Mouse (Mus musculus) liver, embryonic 11.5 days (tissue): ENCODE data around the gene Zfp592. TPM values are rescaled to one million over a fixed set of nuclear protein-coding genes. Genes with fewer than 3 reads are reported as not detected.
A peak's percentile ranks its signal among the peaks of the same experiment; 100 is the strongest.

ENCODE experiments used
- ATAC-seq: fragments of 200-750 bp; cut with Nextera tagmentation; replicated peaks from 2 replicates; pipeline ENCODE4 v1.8.0; 2017; ENCODE audit warnings: moderate number of reproducible peaks, mild to moderate bottlenecking, moderate TSS enrichment, moderate library complexity; ENCODE audit not compliant: low FRiP score
- DNase-seq: peaks from one replicate; pipeline ENCODE4 v3.0.0-alpha.2; 2017; ENCODE audit warnings: low spot score
- H3K27ac ChIP-seq: fragments of 300-500 bp; sonication (generic); 2 replicates; pipeline ENCODE4 v1.5.1; 2014; ENCODE audit warnings: mild to moderate bottlenecking, low read depth, low read length, control low read depth
- H3K27me3 ChIP-seq: fragments of 300-500 bp; sonication (generic); replicated peaks from 2 replicates; pipeline ENCODE4 v1.6.1; 2014; ENCODE audit warnings: low read length, mixed read lengths; ENCODE audit not compliant: control insufficient read depth, insufficient read depth
- H3K36me3 ChIP-seq: fragments of 300-500 bp; sonication (generic); 2 replicates; pipeline ENCODE4 v1.6.1; 2014; ENCODE audit warnings: mild to moderate bottlenecking, low read length, moderate library complexity, mixed read lengths; ENCODE audit not compliant: control insufficient read depth, insufficient read depth
- H3K4me1 ChIP-seq: fragments of 300-500 bp; sonication (generic); replicated peaks from 2 replicates; pipeline ENCODE4 v1.6.1; 2014; ENCODE audit warnings: low read length, mixed read lengths; ENCODE audit not compliant: control insufficient read depth, insufficient read depth
- H3K4me2 ChIP-seq: fragments of 300-500 bp; sonication (generic); 2 replicates; pipeline ENCODE4 v1.6.1; 2014; ENCODE audit warnings: mild to moderate bottlenecking, control low read depth, moderate library complexity
- H3K4me3 ChIP-seq: fragments of 300-500 bp; sonication (generic); 2 replicates; pipeline ENCODE4 v1.5.1; 2014; ENCODE audit warnings: low read depth, low read length, control low read depth
- H3K9ac ChIP-seq: fragments of 300-500 bp; sonication (generic); 2 replicates; pipeline ENCODE4 v1.6.1; 2014; ENCODE audit warnings: low read depth, low read length, control low read depth
- H3K9me3 ChIP-seq: fragments of 300-500 bp; sonication (generic); 2 replicates; pipeline ENCODE4 v1.6.1; 2016; ENCODE audit warnings: low read length, inconsistent platforms, mixed read lengths; ENCODE audit not compliant: control insufficient read depth
- WGBS: fragments of 180-500 bp; shearing (Covaris S2); extraction: QIAGEN DNeasy Blood & Tissue Kit; methylation state at CpG from one replicate; pipeline ENCODE4 v1.1.7; 2014; 5-methylcytosine and 5-hydroxymethylcytosine counted together
- polyA plus RNA-seq: library from polyadenylated mRNA; unstranded; fragments of >200 nt; fragmentation: Nextera tagmentation; extraction: Ambion mirVana; gene quantifications from 2 replicates; pipeline ENCODE4 v1.2.1, GENCODE M21; 2014

The Zfp592 gene
- polyA plus RNA-seq, 1 experiment from 2014 or later = 26.2 TPM

DNA sequence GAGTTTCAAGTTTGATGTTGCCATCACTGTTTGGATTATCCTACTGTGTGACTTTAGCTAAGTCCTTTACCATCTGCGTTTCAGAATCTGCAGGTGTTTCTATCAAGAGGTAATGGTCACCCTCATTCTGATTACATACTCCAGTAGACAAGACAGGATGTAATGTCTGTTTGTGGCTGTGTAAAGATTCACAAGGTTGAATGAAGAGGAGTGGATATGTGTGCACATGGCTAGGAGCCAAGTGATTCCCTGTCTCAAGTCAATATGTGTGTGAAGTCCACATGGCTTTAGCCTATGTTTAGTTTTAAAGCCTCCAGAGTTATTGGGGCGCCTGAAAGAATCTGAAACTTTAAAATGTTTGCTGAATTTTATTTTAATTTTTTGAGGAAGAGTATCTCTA lies 6.1 kb downstream of the Zfp592 start:
- ATAC-seq (no peak), DNase-seq (no peak)
- Histone ChIP-seq H3K4me1 (peaks cover 69% of the 10 kb centered on the region), H3K9me3 (no peaks in the 10 kb centered on the region), H3K27ac (no peak overlapping the region), H3K36me3 (0 out of 2 replicates have a peak, but pooled peaks cover 2% of the 10 kb centered on the region), H3K9ac (no peak overlapping the region), H3K27me3 (no peaks in the 10 kb centered on the region), H3K4me3 (no peak overlapping the region), H3K4me2 (no peak overlapping the region)
- 88% methylated on average over 2 of the region's 2 CpGs for WGBS

DNA sequence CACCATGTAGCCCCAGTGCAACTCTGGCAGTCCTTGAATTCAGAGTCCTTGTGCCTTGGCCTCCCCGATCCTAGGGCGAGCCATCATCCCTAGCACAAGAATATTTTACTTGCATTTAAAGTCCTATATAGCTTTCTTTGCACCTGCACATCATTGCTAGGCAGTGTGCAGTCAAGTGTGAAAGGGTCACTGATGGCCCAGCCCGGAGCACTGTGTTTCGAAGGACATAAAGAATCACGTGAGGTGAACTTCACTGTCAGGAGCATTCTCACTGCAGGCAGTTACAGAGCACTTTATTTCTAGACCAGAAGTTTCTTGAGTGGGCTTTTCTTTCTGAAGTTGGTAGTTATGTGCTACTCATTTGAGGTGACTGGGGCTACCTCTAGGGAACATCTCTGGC lies 8.4 kb downstream of the Zfp592 start:
- Histone ChIP-seq H3K27me3 (no peaks in the 10 kb centered on the region), H3K4me1 (peaks cover 62% of the 10 kb centered on the region), H3K27ac (no peak overlapping the region), H3K36me3 (no peaks in the 10 kb centered on the region), H3K4me3 (no peak overlapping the region), H3K9ac (no peak overlapping the region), H3K4me2 (no peak overlapping the region), H3K9me3 (no peaks in the 10 kb centered on the region)
- no peak for ATAC-seq
- DNase-seq = no peak
- WGBS = 91% methylated on average over 5 of the region's 5 CpGs

DNA sequence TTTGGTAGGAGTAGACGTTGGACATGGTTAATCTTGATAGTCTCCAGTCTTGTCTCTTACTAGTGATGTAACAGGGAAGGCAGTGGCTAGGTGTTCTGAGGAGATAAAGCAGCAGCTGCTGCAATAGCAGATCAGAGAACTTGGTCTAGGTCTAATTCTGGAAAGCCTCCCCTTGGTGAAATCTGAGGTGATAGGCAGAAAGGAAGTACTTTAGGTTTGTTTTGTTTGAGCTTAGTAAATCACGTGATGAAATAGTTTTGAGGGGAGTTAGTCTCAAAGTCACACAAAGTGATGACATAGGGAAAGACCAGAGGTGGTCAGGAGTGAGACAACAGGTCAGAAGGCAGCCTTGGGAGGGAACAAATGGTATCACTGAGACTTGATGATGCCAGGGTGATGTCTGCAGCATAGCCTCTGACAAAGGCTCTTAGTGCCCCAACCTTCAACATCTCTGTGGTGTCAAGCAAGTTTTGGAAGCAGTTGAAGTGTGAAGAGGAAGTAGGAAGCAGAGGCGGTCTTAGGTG lies 11.1 kb downstream of the Zfp592 start:
- H3K9me3 ChIP-seq = no peaks in the 10 kb centered on the region
- DNase-seq (no peak), ATAC-seq (peak; percentile 86)
- H3K27me3 ChIP-seq = no peaks in the 10 kb centered on the region
- 28% methylated on average over 3 of the region's 3 CpGs for WGBS
- peaks cover 2% of the 10 kb centered on the region for H3K36me3 ChIP-seq
- no peak overlapping the region for H3K9ac ChIP-seq
- H3K4me3 ChIP-seq = no peak overlapping the region
- H3K4me1 ChIP-seq = peaks cover 52% of the 10 kb centered on the region
- peak overlapping the region; percentile 37 for H3K4me2 ChIP-seq
- peak overlapping the region; percentile 35 for H3K27ac ChIP-seq

DNA sequence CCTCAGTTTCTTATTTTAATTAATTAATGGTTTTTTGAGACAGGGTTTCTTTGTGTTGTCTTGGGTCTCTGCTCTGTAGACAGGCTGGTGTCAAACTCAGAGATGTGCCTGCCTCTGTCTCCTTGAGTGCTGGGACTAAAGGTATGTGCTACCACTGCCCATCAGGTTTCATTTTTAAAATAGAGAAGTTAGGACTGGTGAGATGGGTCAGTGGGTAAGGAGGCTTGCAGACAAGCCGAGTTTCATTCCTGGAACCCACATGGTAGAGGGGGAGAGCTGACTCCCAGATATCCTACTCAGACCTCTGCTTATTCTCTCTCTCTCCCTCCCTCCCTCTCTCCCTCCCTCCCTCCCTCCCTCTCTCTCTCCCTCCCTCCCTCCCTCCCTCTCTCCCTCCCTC lies 12.5 kb downstream of the Zfp592 start:
- H3K9ac ChIP-seq = no peak overlapping the region
- peaks cover 7% of the 10 kb centered on the region for H3K36me3 ChIP-seq
- no peak overlapping the region for H3K4me3 ChIP-seq
- peaks cover 45% of the 10 kb centered on the region for H3K4me1 ChIP-seq
- no peak overlapping the region for H3K4me2 ChIP-seq
- WGBS = 57% methylated on average over 1 of the region's 1 CpGs
- H3K27me3 ChIP-seq = no peaks in the 10 kb centered on the region
- ATAC-seq (no peak), DNase-seq (no peak)
- H3K9me3 ChIP-seq = no peaks in the 10 kb centered on the region
- H3K27ac ChIP-seq = no peak overlapping the region

DNA sequence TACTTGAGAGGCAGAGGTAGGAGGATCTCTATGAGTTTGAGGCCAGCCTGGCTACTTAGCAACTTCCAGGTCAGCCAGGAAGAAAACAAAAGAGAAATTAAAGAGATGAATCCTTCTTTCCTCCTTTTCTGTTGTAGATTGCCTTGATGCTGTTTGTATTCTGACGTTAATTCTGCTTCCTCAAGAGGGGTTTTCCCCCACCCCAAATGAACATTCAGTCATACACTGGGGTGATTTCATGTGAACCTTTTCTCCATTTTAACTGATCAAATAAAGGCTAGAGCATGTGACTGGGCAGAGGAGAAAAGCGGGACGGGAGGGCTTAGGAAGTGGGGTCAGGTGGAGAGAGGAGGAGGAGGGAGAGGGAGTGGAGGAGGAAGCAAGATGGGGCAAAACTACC lies 14.8 kb downstream of the Zfp592 start:
- Histone ChIP-seq H3K4me3 (no peak overlapping the region), H3K9ac (no peak overlapping the region), H3K27me3 (no peaks in the 10 kb centered on the region), H3K4me2 (no peak overlapping the region), H3K9me3 (no peaks in the 10 kb centered on the region), H3K36me3 (peaks cover 10% of the 10 kb centered on the region), H3K27ac (no peak overlapping the region), H3K4me1 (peaks cover 30% of the 10 kb centered on the region)
- 81% methylated on average over 3 of the region's 3 CpGs for WGBS
- ATAC-seq (no peak), DNase-seq (no peak)

DNA sequence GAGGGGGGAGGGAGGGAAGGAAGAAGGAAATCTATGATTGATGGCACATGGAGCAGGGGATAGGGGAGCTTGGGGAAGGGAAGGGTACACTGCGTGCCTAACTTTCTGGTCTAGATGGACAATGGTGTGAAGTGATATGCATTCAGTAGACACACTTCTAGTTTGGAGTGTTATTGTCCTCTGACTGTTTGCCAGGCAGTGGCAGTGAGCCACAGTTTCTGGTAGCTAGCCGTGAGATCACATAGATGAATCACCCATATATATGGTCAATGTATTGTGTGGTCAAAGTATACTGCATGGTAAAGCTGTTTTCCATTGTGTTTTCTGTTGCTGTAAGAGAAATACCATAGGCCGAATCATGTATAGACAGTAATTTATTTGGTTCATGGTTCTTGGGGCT lies 18.1 kb downstream of the Zfp592 start:
- H3K36me3 ChIP-seq = peaks cover 10% of the 10 kb centered on the region
- DNase-seq (no peak), ATAC-seq (no peak)

DNA sequence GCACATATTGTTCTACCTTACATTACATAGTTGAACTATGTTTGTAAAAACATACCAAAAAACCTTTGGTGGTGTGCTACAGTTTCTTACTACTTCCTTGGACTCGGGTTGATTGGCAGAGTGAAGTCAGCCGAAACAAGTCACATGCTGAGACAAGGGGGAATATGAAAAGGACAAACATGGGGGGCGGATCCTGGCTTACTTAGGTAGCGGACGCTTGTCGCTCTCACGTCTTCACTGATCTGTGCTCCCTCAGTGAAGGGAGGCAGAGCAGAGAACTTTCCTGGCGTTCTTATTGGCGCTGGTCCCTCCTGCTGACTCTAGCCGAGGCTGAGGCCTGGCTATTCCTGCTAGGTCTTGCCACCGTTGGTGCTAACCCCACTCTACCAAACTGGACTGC lies 26.8 kb downstream of the Zfp592 start:
- no peak overlapping the region for H3K4me2 ChIP-seq
- ATAC-seq = no peak
- DNase-seq = no peak
- H3K4me3 ChIP-seq = no peak overlapping the region
- peaks cover 25% of the 10 kb centered on the region for H3K36me3 ChIP-seq
- no peak overlapping the region for H3K27ac ChIP-seq
- H3K27me3 ChIP-seq = no peaks in the 10 kb centered on the region
- no peak overlapping the region for H3K9ac ChIP-seq
- 86% methylated on average over 11 of the region's 11 CpGs for WGBS
- H3K4me1 ChIP-seq = peaks cover 12% of the 10 kb centered on the region
- no peaks in the 10 kb centered on the region for H3K9me3 ChIP-seq

More for the DNA sequence above, 18.1 kb downstream of the Zfp592 start:
- no peak overlapping the region for H3K4me3 ChIP-seq
- no peak overlapping the region for H3K4me2 ChIP-seq
- no peak overlapping the region for H3K9ac ChIP-seq
- H3K4me1 ChIP-seq = peaks cover 4% of the 10 kb centered on the region; the same call in 1 of the 2 replicates
- no peak overlapping the region for H3K27ac ChIP-seq
- 94% methylated on average over 3 of the region's 3 CpGs for WGBS
- no peaks in the 10 kb centered on the region for H3K9me3 ChIP-seq
- no peaks in the 10 kb centered on the region for H3K27me3 ChIP-seq

DNA sequence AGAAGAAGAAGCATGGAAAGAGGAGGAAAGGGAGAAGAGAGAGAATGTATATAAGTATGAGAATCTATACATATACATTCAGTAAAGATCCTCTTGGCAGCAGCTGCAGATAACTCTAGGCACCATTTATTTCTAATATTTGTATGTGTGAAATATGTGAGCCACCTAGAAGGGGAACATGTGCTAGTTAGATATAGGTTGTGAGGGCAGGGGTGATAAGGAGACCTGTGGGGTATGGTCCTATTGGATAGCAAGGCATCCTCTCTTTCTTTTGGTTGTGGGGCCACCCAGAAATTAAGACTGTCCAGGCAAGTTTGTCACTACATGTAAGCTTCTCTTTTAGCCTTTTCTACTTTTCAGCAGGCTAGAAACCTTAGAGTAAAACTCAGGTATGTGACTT lies 29.2 kb downstream of the Zfp592 start:
- DNase-seq = no peak
- H3K36me3 ChIP-seq = peaks cover 43% of the 10 kb centered on the region

DNA sequence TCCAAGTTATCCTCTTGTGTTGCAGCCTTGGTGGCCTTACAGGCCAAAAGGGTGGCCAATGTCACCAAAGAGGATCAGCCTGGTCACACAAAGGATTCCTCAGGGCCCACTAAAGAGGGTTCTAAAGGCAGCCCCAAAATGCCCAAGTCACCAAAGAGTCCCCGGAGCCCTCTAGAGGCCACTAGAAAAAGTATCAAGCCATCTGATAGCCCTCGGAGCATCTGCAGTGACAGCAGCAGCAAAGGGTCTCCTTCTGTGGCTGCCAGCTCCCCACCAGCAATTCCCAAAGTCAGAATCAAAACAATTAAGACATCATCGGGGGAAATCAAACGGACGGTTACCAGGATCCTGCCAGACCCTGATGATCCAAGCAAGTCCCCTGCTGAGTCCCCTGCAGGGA lies 30.6 kb downstream of the Zfp592 start:
- H3K4me3 ChIP-seq = no peak overlapping the region
- H3K27me3 ChIP-seq = no peaks in the 10 kb centered on the region
- ATAC-seq = no peak
- no peak for DNase-seq
- H3K36me3 ChIP-seq = peaks cover 51% of the 10 kb centered on the region
- 85% methylated on average over 5 of the region's 5 CpGs for WGBS
- H3K4me1 ChIP-seq = peaks cover 12% of the 10 kb centered on the region
- H3K4me2 ChIP-seq = no peak overlapping the region
- no peak overlapping the region for H3K9ac ChIP-seq
- no peak overlapping the region for H3K27ac ChIP-seq
- H3K9me3 ChIP-seq = no peaks in the 10 kb centered on the region

More for the DNA sequence above, 29.2 kb downstream of the Zfp592 start:
- Histone ChIP-seq H3K27ac (0 out of 2 replicates have a peak overlapping the region, but pooled peaks have one; percentile 35), H3K4me1 (peaks cover 12% of the 10 kb centered on the region), H3K4me3 (no peak overlapping the region), H3K9ac (no peak overlapping the region), H3K27me3 (no peaks in the 10 kb centered on the region), H3K9me3 (no peaks in the 10 kb centered on the region), H3K4me2 (peak overlapping the region; percentile 39)
- ATAC-seq = peak; percentile 91
